Mouse (Mus musculus) MEL (cell line): ENCODE results near the gene Nfe2l2.

ENCODE experiments used
- CTCF ChIP-seq, 3 experiments: IDR thresholded peaks in 2 of 3; conservative IDR thresholded peaks in 1 of 3; 2 replicates each; pipeline ENCODE4 v1.5.1; 2011 to 2012; ENCODE audit warnings: low read length in 3 of 3, low read depth in 2 of 3, mild to moderate bottlenecking in 2 of 3, improper control_type of control experiment in 1 of 3, inconsistent platforms in 1 of 3, mixed read lengths in 1 of 3, moderate library complexity in 1 of 3; ENCODE audit not compliant: control insufficient read depth in 1 of 3, insufficient read depth in 1 of 3, poor library complexity in 1 of 3, severe bottlenecking in 1 of 3
- ELF1 ChIP-seq: IDR thresholded peaks from 2 replicates; pipeline ENCODE4 v1.6.1; 2014; ENCODE audit warnings: low read depth, mild to moderate bottlenecking, inconsistent platforms, low read length, improper control_type of control experiment, moderate library complexity
- GABPA ChIP-seq: IDR thresholded peaks from 2 replicates; pipeline ENCODE4 v1.6.1; 2012; ENCODE audit warnings: low read depth, mild to moderate bottlenecking, inconsistent platforms, low read length, improper control_type of control experiment, moderate library complexity
- UBTF ChIP-seq: IDR thresholded peaks from 2 replicates; pipeline ENCODE4 v1.6.1; 2012; ENCODE audit warnings: low read depth, mild to moderate bottlenecking, inconsistent platforms, low read length, improper control_type of control experiment, moderate library complexity, borderline replicate concordance; ENCODE audit not compliant: insufficient read depth

DNA sequence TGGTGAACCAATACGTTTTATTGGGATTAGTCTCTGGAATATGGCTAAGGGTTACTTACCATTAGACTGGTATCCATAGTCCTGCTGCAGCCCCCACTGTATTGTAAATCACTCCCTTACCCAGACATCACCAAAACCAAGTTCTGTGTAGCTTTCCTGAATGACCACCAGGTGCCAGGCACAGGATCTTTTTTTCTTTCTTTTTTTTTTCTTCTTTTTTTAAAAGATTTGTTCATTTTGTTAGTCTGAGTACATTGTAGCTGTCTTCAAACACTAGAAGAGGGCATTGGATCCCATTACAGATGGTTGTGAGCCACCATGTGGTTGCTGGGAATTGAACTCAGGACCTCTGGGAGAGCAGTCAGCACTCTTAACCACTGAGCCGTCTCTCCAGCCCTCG lies 8.6 kb upstream of the Nfe2l2 start:
- TF ChIP-seq GABPA (no peak), ELF1 (no peak), CTCF (IDR thresholded peaks at IDR 0.05 in 2 of 3, conservative IDR thresholded peaks at IDR 0.05 in 1 of 3; ENCODE audit: control insufficient read depth in 1 of 3, insufficient read depth in 1 of 3, low read depth in 2 of 3, low read length in 3 of 3, poor library complexity in 1 of 3, severe bottlenecking in 1 of 3) (no peak), UBTF (no peak)
